Mouse (Mus musculus): Measurements from ENCODE around the gene Rab30. TPM values are rescaled to one million over a fixed set of nuclear protein-coding genes. Genes with fewer than 3 reads are reported as not detected.

The Rab30 gene
- polyA plus RNA-seq, 1 experiment from 2014 or later, result 19.1 TPM

GRCm38 (mm10) chr7:92827981-92828380 is 86.6 kb downstream of the Rab30 start:
- Histone ChIP-seq H3K9me3 (ENCODE audit: control insufficient read depth, low read length) (no peaks in the 10 kb centered on the region), H3K27ac (ENCODE audit: low read depth, low read length) (no peak overlapping the region), H3K4me1 (replicated peaks; ENCODE audit: control insufficient read depth, insufficient read depth, low read length) (no peaks in the 10 kb centered on the region), H3K4me3 (ENCODE audit: low read depth, low read length) (no peak overlapping the region), H3K36me3 (ENCODE audit: control insufficient read depth, insufficient read depth, low read length) (no peaks in the 10 kb centered on the region), H3K4me2 (ENCODE audit: low read depth, low read length, severe bottlenecking) (no peak overlapping the region), H3K9ac (ENCODE audit: low read length) (no peak overlapping the region), H3K27me3 (ENCODE audit: control insufficient read depth, insufficient read depth, low read length) (no peaks in the 10 kb centered on the region)
- no peak for DNase-seq (ENCODE audit: low spot score)
- no peak for ATAC-seq (replicated peaks; ENCODE audit: low FRiP score)
- 63% methylated on average over 3 of the region's 3 CpGs for WGBS

GRCm38 (mm10) chr7:92832395-92832794 is 91.0 kb downstream of the Rab30 start:
- DNase-seq (ENCODE audit: low spot score) (no peak), ATAC-seq (replicated peaks; ENCODE audit: low FRiP score) (no peak)
- Histone ChIP-seq H3K4me3 (ENCODE audit: low read depth, low read length) (no peak overlapping the region), H3K4me1 (replicated peaks; ENCODE audit: control insufficient read depth, insufficient read depth, low read length) (no peaks in the 10 kb centered on the region), H3K36me3 (ENCODE audit: control insufficient read depth, insufficient read depth, low read length) (no peaks in the 10 kb centered on the region), H3K27me3 (ENCODE audit: control insufficient read depth, insufficient read depth, low read length) (no peaks in the 10 kb centered on the region), H3K27ac (ENCODE audit: low read depth, low read length) (no peak overlapping the region), H3K9me3 (ENCODE audit: control insufficient read depth, low read length) (no peaks in the 10 kb centered on the region), H3K4me2 (ENCODE audit: low read depth, low read length, severe bottlenecking) (no peak overlapping the region), H3K9ac (ENCODE audit: low read length) (no peak overlapping the region)
- WGBS, result 95% methylated on average over 6 of the region's 6 CpGs

GRCm38 (mm10) chr7:92834391-92834790 is 93.0 kb downstream of the Rab30 start:
- Histone ChIP-seq H3K27me3 (ENCODE audit: control insufficient read depth, insufficient read depth, low read length) (no peaks in the 10 kb centered on the region), H3K4me1 (replicated peaks; ENCODE audit: control insufficient read depth, insufficient read depth, low read length) (no peaks in the 10 kb centered on the region), H3K4me3 (ENCODE audit: low read depth, low read length) (no peak overlapping the region), H3K27ac (ENCODE audit: low read depth, low read length) (no peak overlapping the region), H3K4me2 (ENCODE audit: low read depth, low read length, severe bottlenecking) (no peak overlapping the region), H3K36me3 (ENCODE audit: control insufficient read depth, insufficient read depth, low read length) (no peaks in the 10 kb centered on the region), H3K9ac (ENCODE audit: low read length) (no peak overlapping the region), H3K9me3 (ENCODE audit: control insufficient read depth, low read length) (no peaks in the 10 kb centered on the region)
- no peak for ATAC-seq (replicated peaks; ENCODE audit: low FRiP score)
- DNase-seq (ENCODE audit: low spot score), result no peak
- WGBS, result 88% methylated on average over 2 of the region's 2 CpGs

GRCm38 (mm10) chr7:92836447-92836846 is 95.0 kb downstream of the Rab30 start:
- DNase-seq (ENCODE audit: low spot score) (no peak), ATAC-seq (replicated peaks; ENCODE audit: low FRiP score) (no peak)
- no peaks in the 10 kb centered on the region for H3K9me3 ChIP-seq (ENCODE audit: control insufficient read depth, low read length)
- WGBS, result 83% methylated on average over 3 of the region's 3 CpGs
- H3K4me1 ChIP-seq (replicated peaks; ENCODE audit: control insufficient read depth, insufficient read depth, low read length), result no peaks in the 10 kb centered on the region
- no peak overlapping the region for H3K9ac ChIP-seq (ENCODE audit: low read length)
- H3K4me3 ChIP-seq (ENCODE audit: low read depth, low read length), result no peak overlapping the region
- H3K4me2 ChIP-seq (ENCODE audit: low read depth, low read length, severe bottlenecking), result no peak overlapping the region
- no peak overlapping the region for H3K27ac ChIP-seq (ENCODE audit: low read depth, low read length)
- H3K36me3 ChIP-seq (ENCODE audit: control insufficient read depth, insufficient read depth, low read length), result no peaks in the 10 kb centered on the region
- H3K27me3 ChIP-seq (ENCODE audit: control insufficient read depth, insufficient read depth, low read length), result no peaks in the 10 kb centered on the region

GRCm38 (mm10) chr7:92837226-92837625 is 95.8 kb downstream of the Rab30 start:
- no peak overlapping the region for H3K9ac ChIP-seq (ENCODE audit: low read length)

GRCm38 (mm10) chr7:92837907-92838306 is 96.5 kb downstream of the Rab30 start:
- H3K27ac ChIP-seq (ENCODE audit: low read depth, low read length), result no peak overlapping the region
- ATAC-seq (replicated peaks; ENCODE audit: low FRiP score), result no peak
- WGBS, result 81% methylated on average over 3 of the region's 3 CpGs

More at GRCm38 (mm10) chr7:92837226-92837625, 95.8 kb downstream of the Rab30 start:
- ATAC-seq (replicated peaks; ENCODE audit: low FRiP score) (no peak), DNase-seq (ENCODE audit: low spot score) (no peak)
- Histone ChIP-seq H3K27ac (ENCODE audit: low read depth, low read length) (no peak overlapping the region), H3K36me3 (ENCODE audit: control insufficient read depth, insufficient read depth, low read length) (no peaks in the 10 kb centered on the region), H3K4me3 (ENCODE audit: low read depth, low read length) (no peak overlapping the region), H3K4me2 (ENCODE audit: low read depth, low read length, severe bottlenecking) (no peak overlapping the region), H3K9me3 (ENCODE audit: control insufficient read depth, low read length) (no peaks in the 10 kb centered on the region), H3K27me3 (ENCODE audit: control insufficient read depth, insufficient read depth, low read length) (no peaks in the 10 kb centered on the region), H3K4me1 (replicated peaks; ENCODE audit: control insufficient read depth, insufficient read depth, low read length) (no peaks in the 10 kb centered on the region)
- 88% methylated on average over 11 of the region's 11 CpGs for WGBS

GRCm38 (mm10) chr7:92842254-92842653 is 100.9 kb downstream of the Rab30 start:
- Histone ChIP-seq H3K4me2 (ENCODE audit: low read depth, low read length, severe bottlenecking) (no peak overlapping the region), H3K9ac (ENCODE audit: low read length) (no peak overlapping the region), H3K27ac (ENCODE audit: low read depth, low read length) (no peak overlapping the region), H3K36me3 (ENCODE audit: control insufficient read depth, insufficient read depth, low read length) (no peaks in the 10 kb centered on the region), H3K4me1 (replicated peaks; ENCODE audit: control insufficient read depth, insufficient read depth, low read length) (no peaks in the 10 kb centered on the region), H3K27me3 (ENCODE audit: control insufficient read depth, insufficient read depth, low read length) (no peaks in the 10 kb centered on the region), H3K9me3 (ENCODE audit: control insufficient read depth, low read length) (no peaks in the 10 kb centered on the region), H3K4me3 (ENCODE audit: low read depth, low read length) (no peak overlapping the region)
- DNase-seq (ENCODE audit: low spot score) (no peak), ATAC-seq (replicated peaks; ENCODE audit: low FRiP score) (no peak)
- WGBS, result 89% methylated on average over 2 of the region's 2 CpGs

More at GRCm38 (mm10) chr7:92837907-92838306, 96.5 kb downstream of the Rab30 start:
- Histone ChIP-seq H3K4me3 (ENCODE audit: low read depth, low read length) (no peak overlapping the region), H3K4me2 (ENCODE audit: low read depth, low read length, severe bottlenecking) (no peak overlapping the region), H3K36me3 (ENCODE audit: control insufficient read depth, insufficient read depth, low read length) (no peaks in the 10 kb centered on the region), H3K9me3 (ENCODE audit: control insufficient read depth, low read length) (no peaks in the 10 kb centered on the region), H3K4me1 (replicated peaks; ENCODE audit: control insufficient read depth, insufficient read depth, low read length) (no peaks in the 10 kb centered on the region), H3K27me3 (ENCODE audit: control insufficient read depth, insufficient read depth, low read length) (no peaks in the 10 kb centered on the region), H3K9ac (ENCODE audit: low read length) (no peak overlapping the region)
- DNase-seq (ENCODE audit: low spot score), result no peak

- DNase-seq (ENCODE audit: low spot score), result no peak
- no peak for ATAC-seq (replicated peaks; ENCODE audit: low FRiP score)
- H3K9ac ChIP-seq (ENCODE audit: low read length), result no peak overlapping the region
- no peak overlapping the region for H3K4me2 ChIP-seq (ENCODE audit: low read depth, low read length, severe bottlenecking)
- H3K4me1 ChIP-seq (replicated peaks; ENCODE audit: control insufficient read depth, insufficient read depth, low read length), result no peaks in the 10 kb centered on the region
- WGBS, result 90% methylated on average over 3 of the region's 3 CpGs
- no peaks in the 10 kb centered on the region for H3K9me3 ChIP-seq (ENCODE audit: control insufficient read depth, low read length)
- no peak overlapping the region for H3K27ac ChIP-seq (ENCODE audit: low read depth, low read length)
- H3K36me3 ChIP-seq (ENCODE audit: control insufficient read depth, insufficient read depth, low read length), result no peaks in the 10 kb centered on the region
- H3K4me3 ChIP-seq (ENCODE audit: low read depth, low read length), result no peak overlapping the region
- H3K27me3 ChIP-seq (ENCODE audit: control insufficient read depth, insufficient read depth, low read length), result no peaks in the 10 kb centered on the region
Measured at GRCm38 (mm10) chr7:92848246-92848645, 106.8 kb downstream of the Rab30 start.

GRCm38 (mm10) chr7:92866526-92866925 is 125.1 kb downstream of the Rab30 start:
- no peak for DNase-seq (ENCODE audit: low spot score)
- Histone ChIP-seq H3K4me3 (ENCODE audit: low read depth, low read length) (no peak overlapping the region), H3K9ac (ENCODE audit: low read length) (no peak overlapping the region), H3K27me3 (ENCODE audit: control insufficient read depth, insufficient read depth, low read length) (no peaks in the 10 kb centered on the region), H3K4me2 (ENCODE audit: low read depth, low read length, severe bottlenecking) (no peak overlapping the region), H3K9me3 (ENCODE audit: control insufficient read depth, low read length) (no peaks in the 10 kb centered on the region), H3K27ac (ENCODE audit: low read depth, low read length) (no peak overlapping the region), H3K4me1 (replicated peaks; ENCODE audit: control insufficient read depth, insufficient read depth, low read length) (no peaks in the 10 kb centered on the region), H3K36me3 (ENCODE audit: control insufficient read depth, insufficient read depth, low read length) (no peaks in the 10 kb centered on the region; the same call in 1 of the 2 replicates)
- no peak for ATAC-seq (replicated peaks; ENCODE audit: low FRiP score)
- WGBS, result 36% methylated on average over 2 of the region's 2 CpGs
